Mouse (Mus musculus) spleen, embryonic (tissue): Measurements from ENCODE around the gene Shank2.

Source experiments
- CTCF ChIA-PET: fragments of 350-600 bp; sonication (Branson Sonifier 250); formaldehyde crosslinking; loops from one replicate; lab custom pipeline; 2022; lab: Charles Lee

Gene Shank2

DNA sequence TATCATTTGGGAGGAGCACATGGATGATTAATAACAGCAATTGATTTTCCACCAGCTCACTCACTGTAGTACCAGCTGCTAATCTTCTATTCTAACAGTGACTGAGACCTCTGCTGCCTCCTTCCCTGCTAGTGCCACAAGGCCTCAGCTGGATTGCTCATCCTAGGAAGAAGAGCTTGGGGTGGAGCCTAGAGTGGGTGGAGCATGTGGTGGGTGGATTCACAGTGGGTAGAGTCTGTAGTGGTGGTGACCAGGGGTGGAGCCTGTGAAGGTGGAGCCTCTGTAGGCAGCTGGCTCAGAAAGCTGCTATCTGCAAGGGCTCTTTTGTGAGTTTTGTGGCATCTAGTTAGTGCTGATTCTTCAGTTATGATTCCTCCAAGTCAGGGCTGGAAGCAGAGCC lies 334.9 kb downstream of the Shank2 start:
- CTCF ChIA-PET, result no interaction called here

DNA sequence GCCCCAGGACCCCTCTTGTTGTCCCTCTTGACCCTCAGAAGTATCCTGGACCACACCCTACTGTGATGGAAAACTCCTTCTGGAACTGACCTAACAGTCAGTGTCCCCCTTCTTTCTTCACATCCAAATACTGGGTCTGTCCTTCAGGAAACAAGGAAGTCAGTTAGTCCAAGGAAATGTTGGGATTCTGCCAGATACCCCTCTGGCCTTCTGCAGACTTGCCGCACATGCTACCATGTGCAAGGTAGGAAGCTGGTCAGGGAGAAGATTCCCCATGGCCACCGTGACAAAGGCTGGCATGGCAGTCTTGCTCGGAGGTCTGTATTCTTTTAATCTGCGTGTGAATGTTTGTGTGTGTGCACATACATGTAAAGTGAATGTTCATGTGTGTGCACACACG lies 337.0 kb downstream of the Shank2 start:
- CTCF ChIA-PET, result no interaction called here

DNA sequence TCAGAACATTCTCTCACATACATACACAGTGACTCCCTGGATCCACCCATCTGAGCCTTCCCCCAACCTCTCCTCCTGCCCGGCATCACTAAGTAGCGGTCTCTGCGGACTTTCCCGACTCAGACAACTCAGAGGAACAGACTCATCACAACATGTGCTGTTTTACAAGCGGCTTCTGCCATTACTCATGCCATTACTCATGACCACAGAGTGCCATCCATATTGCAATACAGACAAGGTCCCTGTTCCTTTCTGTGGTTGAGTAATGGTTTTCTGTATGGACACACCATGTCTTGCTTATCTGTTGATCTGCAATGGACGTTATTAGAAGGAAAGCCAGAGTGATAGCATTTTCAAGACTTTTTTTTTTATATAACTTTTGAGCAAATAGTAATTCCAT lies 338.6 kb downstream of the Shank2 start:
- CTCF ChIA-PET, result no interaction called here

DNA sequence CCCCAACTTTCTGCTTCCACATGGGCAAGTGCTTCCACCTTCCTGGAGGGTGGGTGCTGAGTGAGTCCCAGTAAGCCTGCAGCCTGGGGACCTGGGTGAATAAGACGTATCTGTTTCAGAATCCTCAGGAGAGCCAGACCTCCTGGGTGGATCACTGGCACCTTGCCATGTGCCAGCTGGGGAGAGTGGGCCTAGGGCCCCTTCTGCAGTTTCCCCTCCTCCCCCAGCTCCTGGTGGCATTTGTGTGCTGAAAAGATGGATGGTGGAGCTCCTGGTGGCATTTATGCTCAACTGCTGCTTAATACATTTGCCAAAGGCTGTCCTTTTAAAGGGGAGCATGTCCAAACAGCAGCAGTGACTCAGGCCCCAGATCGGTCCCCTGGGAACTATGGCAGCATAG lies 364.4 kb downstream of the Shank2 start:
- CTCF ChIA-PET, result no interaction called here

DNA sequence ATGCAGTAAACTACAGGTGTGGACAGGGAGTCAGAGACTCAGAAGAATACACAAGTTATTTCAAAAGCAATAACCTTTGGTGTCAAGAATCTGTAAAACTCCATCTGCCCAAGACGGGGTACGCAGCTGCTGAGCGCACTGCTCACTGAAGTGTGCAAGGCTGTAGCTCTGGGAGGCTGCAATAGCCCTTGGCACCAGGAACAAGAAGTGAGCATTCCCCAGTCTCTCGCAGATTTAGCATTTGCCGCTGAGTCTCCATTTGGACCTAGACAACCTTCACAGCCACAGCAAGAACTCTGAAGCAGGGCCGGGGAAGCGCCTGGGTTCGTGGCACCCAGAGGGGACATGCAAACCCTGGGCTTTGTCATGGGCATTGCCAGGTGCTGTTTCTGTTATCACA lies 371.3 kb downstream of the Shank2 start:
- CTCF ChIA-PET, result no interaction called here

DNA sequence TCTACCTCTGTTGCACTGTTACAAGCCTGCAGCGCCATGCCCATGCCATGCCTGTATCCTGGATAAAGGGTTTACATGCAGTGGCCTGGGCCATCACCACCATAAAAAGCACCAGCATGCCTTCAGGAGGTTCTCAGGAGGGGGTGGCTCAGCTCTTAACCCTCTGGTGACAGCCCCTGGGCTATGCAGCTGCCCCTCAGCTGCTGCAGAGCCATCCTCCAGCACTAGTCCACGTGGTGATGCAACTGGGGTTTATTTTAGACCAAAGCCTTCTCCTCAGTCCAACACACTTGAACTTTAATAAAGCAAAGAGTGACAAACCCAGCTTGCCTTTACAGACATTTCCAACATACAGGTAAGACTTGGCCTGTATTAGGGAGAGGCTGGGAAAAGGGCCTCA lies 373.8 kb downstream of the Shank2 start:
- CTCF ChIA-PET, result no interaction called here

DNA sequence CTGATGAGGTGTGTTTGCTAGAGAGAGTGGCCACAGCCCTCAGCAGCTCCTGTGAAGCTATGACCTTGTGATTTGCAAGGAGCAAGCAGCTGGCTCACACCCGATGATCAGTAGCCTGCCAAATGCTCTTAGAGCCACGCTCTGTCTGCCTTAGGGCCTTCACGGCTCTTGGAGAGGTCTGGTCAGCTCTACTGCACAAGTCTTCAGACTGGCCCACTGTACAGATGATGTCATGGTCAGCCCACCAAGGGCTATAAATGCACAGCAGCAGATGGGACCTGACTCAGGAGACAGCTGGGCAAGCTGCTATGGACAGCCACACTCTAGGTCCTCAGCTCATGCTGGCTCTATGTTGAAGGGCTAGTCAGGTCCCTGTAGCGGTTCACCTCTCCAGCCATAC lies 376.5 kb downstream of the Shank2 start:
- CTCF ChIA-PET, result no interaction called here

DNA sequence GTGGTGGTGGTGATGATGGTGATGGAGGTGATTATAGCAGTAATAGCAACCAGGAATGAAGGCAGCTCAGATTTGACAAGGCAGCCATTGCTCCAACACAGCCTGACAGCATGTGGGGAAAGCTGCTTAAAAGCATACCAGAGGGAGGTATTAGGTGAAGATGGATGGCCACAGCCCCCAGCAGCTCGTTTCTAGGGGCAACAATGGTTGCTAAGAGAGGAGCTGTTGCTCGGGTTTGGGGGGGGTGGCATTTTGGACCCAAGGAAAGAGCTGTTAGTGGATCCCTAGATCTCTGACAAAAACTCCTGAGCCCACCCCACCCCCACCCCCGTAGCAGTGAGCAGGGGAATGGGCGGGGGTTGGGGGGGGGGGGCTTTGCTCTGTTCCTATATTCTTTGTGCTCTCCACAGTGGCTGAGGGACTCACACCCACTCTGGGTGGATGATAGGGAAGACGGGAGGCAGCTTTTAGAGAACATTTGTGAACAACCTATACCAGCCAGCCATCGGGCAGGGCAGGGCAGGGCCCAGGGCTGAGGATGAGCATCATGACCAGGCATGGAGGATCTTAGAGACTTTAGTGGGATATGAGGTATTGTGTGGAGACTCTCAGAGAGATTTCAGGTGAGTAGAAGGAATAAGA lies 377.6 kb downstream of the Shank2 start:
- CTCF ChIA-PET, result no interaction called here

DNA sequence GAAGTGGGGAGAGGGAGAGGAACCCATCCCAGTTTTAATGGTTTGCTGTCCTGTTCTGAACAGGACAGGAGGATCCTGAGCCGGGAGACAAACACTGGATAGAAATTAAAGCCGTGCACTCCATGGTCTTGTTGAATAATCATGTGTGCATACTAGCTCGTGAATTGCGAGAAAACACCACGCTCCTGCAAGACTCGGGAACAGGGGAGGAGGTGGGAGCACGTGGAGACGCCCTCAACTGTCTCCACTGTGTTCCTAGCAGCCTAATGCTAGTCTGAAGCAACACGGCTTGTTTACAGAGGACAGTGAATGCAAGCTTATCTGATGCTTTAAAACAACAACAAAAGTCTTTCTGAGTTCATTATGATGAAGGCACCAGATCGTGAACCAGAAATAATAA lies 379.9 kb downstream of the Shank2 start:
- CTCF ChIA-PET, result no interaction called here

DNA sequence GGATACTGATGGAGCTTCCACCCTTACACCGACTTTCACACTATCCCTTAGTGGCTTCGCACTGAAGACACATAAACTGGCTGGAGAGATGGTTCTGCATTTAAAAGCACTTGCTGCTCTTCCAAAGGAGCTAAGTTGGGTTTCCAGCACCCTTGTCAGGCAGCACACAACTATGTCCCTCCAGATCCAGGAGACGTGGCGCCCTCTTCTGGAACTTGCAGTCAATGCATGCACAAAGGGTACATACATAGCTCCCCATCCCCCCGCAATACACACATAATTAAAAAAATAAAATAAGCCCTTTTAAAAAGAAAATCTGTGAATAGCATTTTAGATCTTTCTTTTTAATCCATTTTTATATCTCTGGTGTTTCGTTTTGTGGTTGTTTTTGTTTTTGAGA lies 385.8 kb downstream of the Shank2 start:
- CTCF ChIA-PET, result no interaction called here

DNA sequence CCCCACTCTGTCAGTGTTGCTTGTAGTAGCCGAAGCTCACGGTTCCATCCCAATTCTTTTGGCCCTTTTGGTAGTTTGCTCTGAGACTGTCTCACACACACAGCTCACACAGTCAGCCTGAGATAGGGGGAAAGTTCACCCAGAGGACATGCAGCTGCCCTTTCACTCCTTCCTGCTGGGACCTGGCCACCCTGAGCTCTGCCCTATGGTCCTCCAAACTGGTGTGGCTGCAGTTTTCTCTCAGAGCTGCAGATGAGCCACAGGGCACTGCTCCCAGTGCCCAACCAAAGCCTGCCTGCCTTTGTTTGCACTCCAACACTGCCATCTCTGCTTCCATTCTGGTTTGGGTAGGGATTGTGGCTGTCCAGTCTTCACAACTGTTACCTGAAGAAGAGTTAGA lies 388.0 kb downstream of the Shank2 start:
- CTCF ChIA-PET, result no interaction called here

DNA sequence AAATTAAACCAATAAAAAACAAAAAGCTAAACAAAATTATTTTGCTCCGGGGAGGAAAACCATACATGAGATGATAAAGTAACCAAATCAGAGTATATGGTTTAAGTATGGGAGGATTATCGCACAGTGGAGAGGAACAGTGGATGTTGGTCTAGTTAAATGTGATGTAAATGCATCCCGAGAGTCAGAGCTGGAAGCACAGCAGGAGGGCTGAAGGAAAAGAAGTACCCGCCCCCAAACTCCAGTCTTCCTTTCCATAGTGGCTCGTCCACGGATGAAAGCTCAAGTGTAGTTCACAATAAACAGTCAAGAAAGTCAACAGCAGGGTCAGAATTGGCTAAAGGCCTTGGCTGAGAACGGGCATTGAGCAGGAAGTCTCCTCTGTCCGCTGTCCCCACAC lies 388.9 kb downstream of the Shank2 start:
- CTCF ChIA-PET, result no interaction called here

DNA sequence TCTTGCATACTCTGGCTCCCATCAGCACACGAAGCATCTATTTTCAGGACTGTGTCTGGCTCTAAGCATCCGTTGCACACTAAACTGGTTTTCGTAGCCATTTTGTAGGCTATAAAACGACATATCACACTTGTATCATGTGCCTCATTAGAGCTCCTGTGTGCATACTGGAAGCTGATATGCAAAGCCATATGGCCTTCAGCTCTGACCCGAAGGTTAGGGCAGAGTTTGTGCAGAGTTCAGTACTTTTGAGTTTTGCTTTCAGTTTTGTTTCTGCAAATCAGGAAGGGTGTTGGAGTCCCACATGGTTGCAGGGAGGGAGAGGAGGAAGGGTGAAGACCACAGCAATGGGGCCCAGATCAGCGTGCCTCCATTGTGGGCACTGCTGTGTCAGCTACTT lies 390.0 kb downstream of the Shank2 start:
- CTCF ChIA-PET, result interaction anchor here (0.7 kb wide), 1 partner anchor 17 kb away, joined by 3 read pairs; no protein-coding TSS in a partner anchor

DNA sequence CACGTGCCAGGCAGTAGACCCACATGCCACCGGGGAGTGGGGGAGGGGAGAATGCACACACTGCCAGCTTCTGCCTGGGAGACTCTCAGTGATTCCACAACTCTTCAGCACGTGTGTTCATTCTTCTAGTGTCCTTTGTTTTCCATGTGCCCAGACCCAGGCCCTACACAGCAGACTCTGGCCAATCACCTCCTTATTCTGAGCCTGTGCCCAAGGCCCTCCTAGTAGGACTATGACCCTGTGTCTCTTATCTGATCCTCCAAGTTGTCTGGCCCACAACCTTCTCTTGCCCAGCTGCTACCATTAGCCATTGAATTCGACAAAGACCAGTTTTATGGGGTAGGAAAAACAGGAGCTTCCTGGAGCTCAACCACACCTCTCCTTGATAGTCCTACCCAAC lies 400.8 kb downstream of the Shank2 start:
- CTCF ChIA-PET, result no interaction called here

DNA sequence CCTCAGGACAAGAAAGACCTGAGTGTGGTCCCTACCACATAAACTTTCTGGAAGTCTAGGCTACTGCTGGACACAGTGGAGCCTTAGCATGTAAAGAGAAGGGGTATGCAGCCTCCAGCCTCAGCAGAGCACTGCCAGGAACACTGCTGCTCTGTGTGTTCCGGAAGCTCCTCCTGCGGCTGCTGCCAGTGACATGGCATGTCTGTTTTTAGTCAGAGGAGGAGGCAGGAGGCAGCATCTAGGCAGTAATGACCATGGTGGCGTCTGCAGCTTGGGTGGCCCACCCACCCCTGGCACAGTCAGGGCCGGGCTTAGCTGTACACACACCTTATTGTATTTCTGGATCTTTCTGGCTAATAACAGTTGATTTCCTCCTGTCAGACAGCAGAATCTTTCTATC lies 405.9 kb downstream of the Shank2 start:
- CTCF ChIA-PET, result no interaction called here

DNA sequence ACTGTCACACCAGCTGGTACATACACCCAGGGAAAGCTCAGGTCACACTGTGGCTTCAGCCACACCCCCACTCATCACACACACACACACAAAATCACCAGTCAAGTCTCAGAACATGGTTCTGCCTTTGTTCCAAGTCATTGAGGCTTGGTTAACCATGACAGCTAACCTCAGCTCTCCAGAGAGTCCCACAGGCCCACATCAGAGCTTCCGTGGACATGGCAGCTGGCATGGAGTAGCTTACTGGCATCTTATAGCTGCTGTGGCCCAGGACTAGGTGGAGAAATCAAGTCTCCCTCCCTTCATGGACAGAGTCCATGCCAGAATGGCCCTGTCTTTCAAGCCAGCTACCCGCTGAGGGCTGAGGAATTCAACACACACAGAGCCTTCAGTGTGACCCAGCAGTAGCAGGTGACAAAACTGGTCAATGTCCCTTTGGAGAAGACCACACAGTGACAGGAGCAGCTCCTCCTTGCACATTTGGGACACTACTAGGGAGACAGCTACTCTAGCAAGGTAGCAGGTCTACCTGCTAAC lies 406.8 kb downstream of the Shank2 start:
- CTCF ChIA-PET, result interaction anchor here (0.5 kb wide), 1 partner anchor 174 kb away, joined by 3 read pairs; the partner anchor contains the start of gene Fadd

DNA sequence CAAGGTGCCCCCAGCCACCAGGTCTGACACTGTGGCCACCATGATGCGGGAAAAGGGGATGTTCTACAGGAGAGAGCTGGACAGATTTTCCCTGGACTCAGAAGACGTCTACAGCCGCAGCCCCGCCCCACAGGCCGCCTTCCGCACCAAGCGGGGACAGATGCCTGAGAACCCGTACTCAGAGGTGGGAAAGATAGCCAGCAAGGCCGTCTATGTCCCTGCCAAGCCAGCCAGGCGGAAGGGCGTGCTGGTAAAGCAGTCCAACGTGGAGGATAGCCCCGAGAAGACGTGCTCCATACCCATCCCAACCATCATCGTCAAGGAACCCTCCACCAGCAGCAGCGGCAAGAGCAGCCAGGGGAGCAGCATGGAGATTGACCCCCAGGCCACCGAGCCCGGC lies 408.0 kb downstream of the Shank2 start:
- CTCF ChIA-PET, result no interaction called here

DNA sequence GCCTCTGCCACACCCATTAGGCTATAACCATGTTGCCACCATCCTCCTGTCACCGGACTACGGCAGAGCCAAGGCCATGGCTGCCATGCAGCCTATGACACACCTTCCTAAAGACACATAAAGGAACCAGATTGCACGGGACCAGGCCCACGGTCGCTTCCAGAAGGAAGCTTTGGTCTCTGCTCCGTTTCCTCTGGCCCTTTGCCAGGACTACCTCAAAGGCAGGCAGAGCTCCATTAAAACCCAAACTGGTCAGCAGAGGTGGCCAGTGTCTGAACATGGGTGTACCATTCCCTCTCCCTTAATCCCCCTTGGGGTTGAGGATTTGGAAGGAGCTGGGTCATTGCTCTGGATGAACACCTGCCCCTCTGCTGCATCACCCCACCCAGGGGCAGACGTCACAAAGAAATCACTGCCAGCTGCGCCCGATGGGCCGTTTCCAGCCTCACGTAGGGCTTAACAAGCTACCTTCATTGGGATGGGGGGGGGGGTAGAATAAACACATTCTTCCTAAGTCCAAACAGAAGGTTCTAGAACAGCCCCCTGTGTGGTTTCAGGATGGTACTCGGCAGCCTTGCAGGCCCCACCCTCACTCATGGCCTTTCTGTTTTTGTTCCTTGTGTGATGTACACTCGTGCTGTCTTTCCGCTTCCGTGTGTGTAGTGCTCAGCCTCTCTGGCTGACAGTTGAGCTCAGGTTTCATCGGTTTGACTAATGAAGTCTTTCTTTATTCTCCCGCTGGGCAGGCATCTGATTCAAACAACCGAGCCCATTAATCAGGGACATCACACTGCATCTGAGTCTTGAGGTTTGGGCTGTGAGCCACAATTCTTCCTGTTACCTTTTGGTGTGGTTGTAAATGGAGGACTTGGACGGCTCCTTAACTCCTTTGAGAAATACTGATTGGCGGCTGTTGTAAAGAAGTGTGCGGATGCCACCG lies 410.5 kb downstream of the Shank2 start:
- CTCF ChIA-PET, result no interaction called here

DNA sequence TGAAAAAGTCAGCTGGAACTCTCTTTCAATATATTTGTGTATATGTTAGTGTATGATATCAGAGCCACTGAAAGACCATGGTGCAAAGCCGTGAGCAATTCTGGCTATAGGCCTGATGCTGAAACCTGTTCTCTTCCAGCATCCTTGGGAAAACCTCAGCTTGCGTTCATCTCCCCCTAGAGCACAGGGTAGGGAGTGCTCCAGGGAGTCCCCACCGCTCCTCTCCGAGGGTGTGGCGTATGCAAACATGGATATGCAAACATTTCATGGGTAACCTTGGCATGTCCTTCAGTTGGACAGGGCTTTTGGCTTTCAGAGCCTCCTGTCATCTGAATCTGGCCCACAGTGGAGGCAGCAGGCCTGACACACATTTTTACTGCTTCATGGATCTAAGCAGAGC lies 412.9 kb downstream of the Shank2 start:
- CTCF ChIA-PET, result no interaction called here

DNA sequence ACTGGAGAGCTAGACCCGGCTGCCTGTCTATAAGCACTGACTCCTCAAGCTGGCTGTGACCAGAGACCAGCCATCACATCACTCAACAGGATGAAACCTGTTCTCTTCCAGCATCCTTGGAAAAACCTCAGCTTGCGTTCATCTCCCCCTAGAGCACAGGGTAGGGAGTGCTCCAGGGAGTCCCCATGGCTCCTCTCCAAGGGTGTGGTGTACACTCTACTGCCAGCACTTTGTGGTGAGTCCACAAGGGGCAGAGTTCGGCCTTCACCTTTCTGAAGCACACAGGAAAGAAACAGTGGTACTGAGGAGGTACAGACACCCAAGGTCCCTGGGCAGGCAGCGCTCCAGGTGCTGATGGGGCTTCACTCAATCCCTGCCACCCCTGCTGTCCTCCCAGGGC lies 414.1 kb downstream of the Shank2 start:
- CTCF ChIA-PET, result no interaction called here

DNA sequence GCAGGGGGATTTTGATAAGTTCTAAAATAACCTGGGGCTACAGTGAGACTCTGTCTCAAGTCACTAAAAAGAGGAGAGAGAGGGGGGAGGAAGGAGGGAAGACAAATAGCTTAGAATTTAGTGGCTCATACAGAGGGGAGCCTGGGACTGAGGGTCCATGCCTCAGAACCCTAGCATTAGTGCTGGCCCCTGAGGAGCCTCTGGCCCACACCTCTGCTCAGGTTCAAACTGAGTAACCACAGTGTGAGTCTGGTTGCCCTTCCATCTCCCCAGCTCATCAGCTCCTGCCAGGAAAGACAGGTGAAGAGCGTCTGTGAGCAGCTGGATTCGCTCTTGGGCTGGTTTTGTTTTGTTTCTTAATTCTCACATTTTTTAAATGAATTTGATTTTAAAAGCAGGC lies 415.5 kb downstream of the Shank2 start:
- CTCF ChIA-PET, result no interaction called here

DNA sequence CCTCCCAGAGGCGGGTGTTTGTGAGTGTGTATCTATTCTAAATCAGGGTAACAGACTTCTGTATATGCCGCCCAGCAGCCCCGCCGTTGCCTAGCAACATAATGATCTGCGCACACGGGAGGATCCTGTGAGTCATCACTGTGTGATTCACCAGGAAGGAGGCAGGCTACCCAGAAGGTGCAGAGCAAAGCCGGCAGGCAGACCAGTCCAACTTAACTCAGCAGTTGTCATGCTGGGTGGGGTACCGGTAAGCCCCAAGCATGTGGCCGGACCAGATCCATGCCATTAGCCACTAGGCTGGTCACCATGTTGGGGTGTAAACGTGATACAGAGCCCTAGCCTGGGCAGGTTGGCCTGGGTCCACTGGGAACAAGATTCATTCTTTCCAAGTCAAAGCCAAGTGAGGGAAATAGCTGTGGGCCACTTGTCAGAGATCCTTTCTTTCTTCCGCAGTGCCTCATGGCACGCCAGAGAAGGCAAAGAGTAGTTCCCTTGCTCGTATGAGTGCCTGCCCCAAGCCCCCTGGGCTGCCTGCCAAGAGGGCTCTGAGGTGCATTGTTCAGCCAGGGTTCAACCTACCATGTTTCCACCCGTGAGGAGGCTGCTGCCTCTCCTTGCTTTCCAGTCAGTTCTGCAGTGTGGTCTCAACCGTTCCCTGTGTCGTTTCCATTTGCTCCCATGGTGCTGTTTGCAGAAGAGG lies 416.1 kb downstream of the Shank2 start:
- CTCF ChIA-PET, result no interaction called here
